Mouse (Mus musculus) liver, adult 2 months (tissue): ENCODE measurements around the gene Cdc42ep4. TPM values are rescaled to one million over a fixed set of nuclear protein-coding genes. Genes with fewer than 3 reads are reported as not detected.

ENCODE experiments used
- DNase-seq: peaks from one replicate; pipeline ENCODE4 v3.0.0-alpha.2; 2011; ENCODE audit warnings: low read depth, low spot score; ENCODE audit errors: extremely low read depth
- H3K27ac ChIP-seq: fragments of 200-500 bp; replicated peaks from 2 replicates; pipeline ENCODE4 v1.5.1; 2012; ENCODE audit warnings: low read depth, mild to moderate bottlenecking, control low read depth, inconsistent platforms, low read length; ENCODE audit not compliant: insufficient read depth
- H3K27me3 ChIP-seq: fragments of 200-500 bp; 2 replicates; pipeline ENCODE4 v1.6.1; 2012; ENCODE audit warnings: mild to moderate bottlenecking, moderate library complexity, low read length, inconsistent platforms; ENCODE audit not compliant: control insufficient read depth, insufficient read depth
- H3K36me3 ChIP-seq: fragments of 200-500 bp; 2 replicates; pipeline ENCODE4 v1.6.1; 2012; ENCODE audit warnings: low read length, inconsistent platforms; ENCODE audit not compliant: control insufficient read depth, insufficient read depth
- H3K4me1 ChIP-seq: fragments of 200-500 bp; 2 replicates; pipeline ENCODE4 v1.6.1; 2011; ENCODE audit warnings: low read length; ENCODE audit not compliant: control insufficient read depth, insufficient read depth
- H3K4me3 ChIP-seq: fragments of 200-500 bp; 2 replicates; pipeline ENCODE4 v1.5.1; 2011; ENCODE audit warnings: low read depth, mild to moderate bottlenecking, control low read depth, low read length, moderate library complexity; ENCODE audit not compliant: insufficient read depth
- H3K79me2 ChIP-seq: fragments of 200-500 bp; 2 replicates; pipeline ENCODE4 v1.6.1; 2012; ENCODE audit warnings: inconsistent platforms, mild to moderate bottlenecking, low read length, moderate library complexity; ENCODE audit not compliant: control insufficient read depth, insufficient read depth
- H3K9ac ChIP-seq: fragments of 200-500 bp; 2 replicates; pipeline ENCODE4 v1.6.1; 2012; ENCODE audit warnings: low read depth, mild to moderate bottlenecking, control low read depth, inconsistent platforms, low read length
- CTCF ChIP-seq: fragments of 200-500 bp; IDR thresholded peaks from 2 replicates; pipeline ENCODE4 v1.5.1; 2011; ENCODE audit warnings: low read depth, low read length, control low read depth
- POLR2A ChIP-seq: fragments of 200-500 bp; IDR thresholded peaks from 2 replicates; pipeline ENCODE4 v1.6.1; 2011; ENCODE audit warnings: low read length, control low read depth; ENCODE audit not compliant: insufficient read depth; ENCODE audit errors: extremely low read depth
- WGBS: fragments of 180-500 bp; shearing (Covaris S2); methylation state at CpG from one replicate; pipeline ENCODE4 v1.1.7; 2018; 5-methylcytosine and 5-hydroxymethylcytosine counted together
- polyA plus RNA-seq: library from polyadenylated mRNA; depleted of rRNA; stranded (reverse); fragments of >200 nt; gene quantifications from 2 replicates; pipeline ENCODE4 v1.2.3, GENCODE M21; 2012
- total RNA-seq: library from RNA; depleted of rRNA; stranded (reverse); fragments of >200 nt; gene quantifications from 2 replicates; pipeline ENCODE4 v1.2.3, GENCODE M21; 2014

The Cdc42ep4 gene
- total and polyA plus RNA-seq, 2 experiments = 25.2 to 32.7 TPM

DNA sequence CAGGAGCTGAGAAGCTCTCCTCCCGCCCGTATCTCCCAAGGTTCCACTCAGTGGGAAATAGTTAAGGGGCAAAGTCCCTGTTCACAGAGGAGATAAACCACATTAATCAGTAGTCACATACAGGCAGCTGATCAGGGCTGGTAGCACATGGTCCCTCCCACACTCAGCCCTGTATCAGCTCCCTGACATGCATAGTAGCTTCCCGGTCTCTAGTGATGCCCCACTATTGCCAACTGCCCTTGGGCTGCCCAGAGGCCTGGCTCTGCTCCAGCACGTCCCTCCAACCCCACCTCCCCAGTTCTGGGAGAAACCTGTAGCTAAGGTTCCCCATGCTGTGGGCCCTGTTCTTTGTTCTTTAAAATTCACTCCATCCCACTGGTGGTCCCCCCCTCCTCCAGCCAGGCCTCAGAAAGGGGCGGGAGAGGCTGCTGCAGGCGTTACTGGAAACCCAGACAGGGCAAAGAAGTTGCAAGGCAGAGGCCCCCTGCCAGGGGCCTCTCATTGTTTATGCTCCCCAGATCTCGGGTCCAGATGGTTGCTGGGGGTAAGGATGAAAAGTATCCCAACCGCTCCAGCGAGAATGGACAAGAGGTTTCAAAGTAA lies 1.8 kb downstream of the Cdc42ep4 start:
- H3K4me3 ChIP-seq = peak overlapping the region; percentile 81
- H3K36me3 ChIP-seq = no peaks in the 10 kb centered on the region
- no peaks in the 10 kb centered on the region for H3K27me3 ChIP-seq
- H3K27ac ChIP-seq = peak overlapping the region; percentile 91
- H3K4me1 ChIP-seq = peaks cover 22% of the 10 kb centered on the region
- peak; percentile 96 for DNase-seq
- H3K79me2 ChIP-seq = peaks cover 30% of the 10 kb centered on the region
- peak overlapping the region; percentile 93 for H3K9ac ChIP-seq
- 7% methylated on average over 9 of the region's 9 CpGs for WGBS
- TF ChIP-seq CTCF (no peak), POLR2A (no peak)

GRCm38 (mm10) chr11:113748797-113749521 lies 2.7 kb downstream of the Cdc42ep4 start:
- 0 out of 2 replicates have a peak, but pooled peaks cover 2% of the 10 kb centered on the region for H3K36me3 ChIP-seq
- H3K79me2 ChIP-seq = peaks cover 36% of the 10 kb centered on the region
- WGBS = 4% methylated on average over 21 of the region's 21 CpGs
- no peak for TF ChIP-seq CTCF
- peak; percentile 36; the same call in 1 of the 2 replicates for TF ChIP-seq POLR2A
- peaks cover 22% of the 10 kb centered on the region for H3K4me1 ChIP-seq
- no peaks in the 10 kb centered on the region for H3K27me3 ChIP-seq
- H3K9ac ChIP-seq = peak overlapping the region; percentile 93
- DNase-seq = peak; percentile 95
- H3K4me3 ChIP-seq = peak overlapping the region; percentile 81
- peak overlapping the region; percentile 91 for H3K27ac ChIP-seq

GRCm38 (mm10) chr11:113747725-113748380 lies 3.8 kb downstream of the Cdc42ep4 start:
- no peaks in the 10 kb centered on the region for H3K27me3 ChIP-seq
- peak overlapping the region; percentile 81; the same call in 1 of the 2 replicates for H3K4me3 ChIP-seq
- no peak for DNase-seq
- peaks cover 45% of the 10 kb centered on the region for H3K79me2 ChIP-seq
- peaks cover 7% of the 10 kb centered on the region for H3K36me3 ChIP-seq
- H3K27ac ChIP-seq = peak overlapping the region; percentile 91
- TF ChIP-seq POLR2A (no peak), CTCF (no peak)
- WGBS = 61% methylated on average over 11 of the region's 11 CpGs
- peaks cover 22% of the 10 kb centered on the region for H3K4me1 ChIP-seq
- peak overlapping the region; percentile 54 for H3K9ac ChIP-seq

GRCm38 (mm10) chr11:113747056-113747455 lies 4.6 kb downstream of the Cdc42ep4 start:
- Histone ChIP-seq H3K4me3 (peak overlapping the region; percentile 16; the same call in 1 of the 2 replicates), H3K9ac (peak overlapping the region; percentile 47; the same call in 1 of the 2 replicates), H3K27ac (peak overlapping the region; percentile 91), H3K4me1 (peaks cover 25% of the 10 kb centered on the region), H3K27me3 (no peaks in the 10 kb centered on the region), H3K79me2 (peaks cover 51% of the 10 kb centered on the region), H3K36me3 (peaks cover 7% of the 10 kb centered on the region)
- TF ChIP-seq POLR2A (no peak), CTCF (no peak)
- peak; percentile 51 for DNase-seq
- WGBS = 61% methylated on average over 16 of the region's 16 CpGs

- Histone ChIP-seq H3K36me3 (peaks cover 7% of the 10 kb centered on the region), H3K4me1 (peaks cover 25% of the 10 kb centered on the region), H3K4me3 (no peak overlapping the region), H3K27me3 (no peaks in the 10 kb centered on the region), H3K27ac (no peak overlapping the region), H3K9ac (no peak overlapping the region), H3K79me2 (peaks cover 59% of the 10 kb centered on the region)
- no peak for TF ChIP-seq CTCF
- TF ChIP-seq POLR2A = no peak
- 80% methylated on average over 4 of the region's 4 CpGs for WGBS
- DNase-seq = no peak
These were observed 5.7 kb downstream of the Cdc42ep4 start for GRCm38 (mm10) chr11:113745961-113746360.
